Mouse (Mus musculus): ENCODE measurements around the gene Zfp82. TPM values are rescaled to one million over a fixed set of nuclear protein-coding genes. Genes with fewer than 3 reads are reported as not detected.

Zfp82 gene
- polyA plus RNA-seq, 1 experiment from 2014 or later = 4.2 TPM

- H3K4me1 ChIP-seq (ENCODE audit: control insufficient read depth in 2 of 2, insufficient read depth in 2 of 2, low read length in 2 of 2) = no peaks in the 10 kb centered on the region
- no peak for ATAC-seq (ENCODE audit: insufficient number of reproducible peaks, insufficient read depth, low FRiP score, low read depth)
- H3K4me2 ChIP-seq (ENCODE audit: low read length) = no peak overlapping the region
- peaks cover 24% of the 10 kb centered on the region for H3K36me3 ChIP-seq (ENCODE audit: control insufficient read depth, insufficient read depth, low read length)
- WGBS = 92% methylated on average over 12 of the region's 12 CpGs
- no peak overlapping the region for H3K9ac ChIP-seq (ENCODE audit: low read length)
- no peak overlapping the region for H3K27ac ChIP-seq (replicated peaks in 1 of 2; ENCODE audit: control insufficient read depth in 1 of 2, insufficient read depth in 1 of 2, low read depth in 2 of 2, low read length in 2 of 2)
- no peaks in the 10 kb centered on the region for H3K27me3 ChIP-seq (ENCODE audit: control insufficient read depth, insufficient read depth, low read length)
- no peak overlapping the region for H3K4me3 ChIP-seq (ENCODE audit: control insufficient read depth in 1 of 2, insufficient read depth in 1 of 2, low read depth in 1 of 2, low read length in 2 of 2)
- no peaks in the 10 kb centered on the region for H3K9me3 ChIP-seq (ENCODE audit: control insufficient read depth, low read length)
Measured at GRCm38 (mm10) chr7:30034331-30034730, 38.4 kb downstream of the Zfp82 start.

- H3K9me3 ChIP-seq (ENCODE audit: control insufficient read depth, low read length) = no peaks in the 10 kb centered on the region
- H3K4me2 ChIP-seq (ENCODE audit: low read length) = no peak overlapping the region
- H3K9ac ChIP-seq (ENCODE audit: low read length) = no peak overlapping the region
- WGBS = 82% methylated on average over 3 of the region's 3 CpGs
- no peaks in the 10 kb centered on the region for H3K27me3 ChIP-seq (ENCODE audit: control insufficient read depth, insufficient read depth, low read length)
- peaks cover 23% of the 10 kb centered on the region for H3K36me3 ChIP-seq (ENCODE audit: control insufficient read depth, insufficient read depth, low read length)
- H3K27ac ChIP-seq (replicated peaks in 1 of 2; ENCODE audit: control insufficient read depth in 1 of 2, insufficient read depth in 1 of 2, low read depth in 2 of 2, low read length in 2 of 2) = no peak overlapping the region
- ATAC-seq (ENCODE audit: insufficient number of reproducible peaks, insufficient read depth, low FRiP score, low read depth) = no peak
- no peaks in the 10 kb centered on the region; a peak in 1 of 4 replicates for H3K4me1 ChIP-seq (ENCODE audit: control insufficient read depth in 2 of 2, insufficient read depth in 2 of 2, low read length in 2 of 2)
- H3K4me3 ChIP-seq (ENCODE audit: control insufficient read depth in 1 of 2, insufficient read depth in 1 of 2, low read depth in 1 of 2, low read length in 2 of 2) = no peak overlapping the region
Measured at GRCm38 (mm10) chr7:30031379-30031778, 41.3 kb downstream of the Zfp82 start.

- ATAC-seq (ENCODE audit: insufficient number of reproducible peaks, insufficient read depth, low FRiP score, low read depth) = no peak
- Histone ChIP-seq H3K4me3 (ENCODE audit: control insufficient read depth in 1 of 2, insufficient read depth in 1 of 2, low read depth in 1 of 2, low read length in 2 of 2) (no peak overlapping the region), H3K27me3 (ENCODE audit: control insufficient read depth, insufficient read depth, low read length) (no peaks in the 10 kb centered on the region), H3K27ac (replicated peaks in 1 of 2; ENCODE audit: control insufficient read depth in 1 of 2, insufficient read depth in 1 of 2, low read depth in 2 of 2, low read length in 2 of 2) (no peak overlapping the region), H3K4me1 (ENCODE audit: control insufficient read depth in 2 of 2, insufficient read depth in 2 of 2, low read length in 2 of 2) (no peaks in the 10 kb centered on the region; a peak in 1 of 4 replicates), H3K36me3 (ENCODE audit: control insufficient read depth, insufficient read depth, low read length) (peaks cover 30% of the 10 kb centered on the region), H3K9me3 (ENCODE audit: control insufficient read depth, low read length) (no peaks in the 10 kb centered on the region), H3K4me2 (ENCODE audit: low read length) (no peak overlapping the region), H3K9ac (ENCODE audit: low read length) (no peak overlapping the region)
- WGBS = 36% methylated on average over 6 of the region's 6 CpGs
Measured at GRCm38 (mm10) chr7:30030677-30031076, 42.0 kb downstream of the Zfp82 start.

GRCm38 (mm10) chr7:30028572-30028971 is 44.1 kb downstream of the Zfp82 start:
- Histone ChIP-seq H3K36me3 (ENCODE audit: control insufficient read depth, insufficient read depth, low read length) (peaks cover 50% of the 10 kb centered on the region), H3K9me3 (ENCODE audit: control insufficient read depth, low read length) (no peaks in the 10 kb centered on the region), H3K27ac (replicated peaks in 1 of 2; ENCODE audit: control insufficient read depth in 1 of 2, insufficient read depth in 1 of 2, low read depth in 2 of 2, low read length in 2 of 2) (no peak overlapping the region), H3K9ac (ENCODE audit: low read length) (no peak overlapping the region), H3K4me1 (ENCODE audit: control insufficient read depth in 2 of 2, insufficient read depth in 2 of 2, low read length in 2 of 2) (no peaks in the 10 kb centered on the region; a peak in 1 of 4 replicates), H3K27me3 (ENCODE audit: control insufficient read depth, insufficient read depth, low read length) (no peaks in the 10 kb centered on the region), H3K4me2 (ENCODE audit: low read length) (no peak overlapping the region), H3K4me3 (ENCODE audit: control insufficient read depth in 1 of 2, insufficient read depth in 1 of 2, low read depth in 1 of 2, low read length in 2 of 2) (no peak overlapping the region)
- ATAC-seq (ENCODE audit: insufficient number of reproducible peaks, insufficient read depth, low FRiP score, low read depth) = no peak
- 81% methylated on average over 3 of the region's 3 CpGs for WGBS

- no peak for ATAC-seq (ENCODE audit: insufficient number of reproducible peaks, insufficient read depth, low FRiP score, low read depth)
- Histone ChIP-seq H3K4me2 (ENCODE audit: low read length) (no peak overlapping the region), H3K27ac (replicated peaks in 1 of 2; ENCODE audit: control insufficient read depth in 1 of 2, insufficient read depth in 1 of 2, low read depth in 2 of 2, low read length in 2 of 2) (no peak overlapping the region), H3K9me3 (ENCODE audit: control insufficient read depth, low read length) (no peaks in the 10 kb centered on the region), H3K4me1 (ENCODE audit: control insufficient read depth in 2 of 2, insufficient read depth in 2 of 2, low read length in 2 of 2) (no peaks in the 10 kb centered on the region; a peak in 1 of 4 replicates), H3K9ac (ENCODE audit: low read length) (no peak overlapping the region), H3K27me3 (ENCODE audit: control insufficient read depth, insufficient read depth, low read length) (no peaks in the 10 kb centered on the region), H3K4me3 (ENCODE audit: control insufficient read depth in 1 of 2, insufficient read depth in 1 of 2, low read depth in 1 of 2, low read length in 2 of 2) (no peak overlapping the region), H3K36me3 (ENCODE audit: control insufficient read depth, insufficient read depth, low read length) (peaks cover 62% of the 10 kb centered on the region)
- 80% methylated on average over 4 of the region's 4 CpGs for WGBS
Measured at GRCm38 (mm10) chr7:30027331-30027730, 45.4 kb downstream of the Zfp82 start.

GRCm38 (mm10) chr7:30025358-30025757 is 47.3 kb downstream of the Zfp82 start:
- Histone ChIP-seq H3K4me2 (ENCODE audit: low read length) (no peak overlapping the region), H3K9ac (ENCODE audit: low read length) (no peak overlapping the region), H3K9me3 (ENCODE audit: control insufficient read depth, low read length) (no peaks in the 10 kb centered on the region), H3K27me3 (ENCODE audit: control insufficient read depth, insufficient read depth, low read length) (no peaks in the 10 kb centered on the region), H3K27ac (replicated peaks in 1 of 2; ENCODE audit: control insufficient read depth in 1 of 2, insufficient read depth in 1 of 2, low read depth in 2 of 2, low read length in 2 of 2) (no peak overlapping the region), H3K4me3 (ENCODE audit: control insufficient read depth in 1 of 2, insufficient read depth in 1 of 2, low read depth in 1 of 2, low read length in 2 of 2) (no peak overlapping the region), H3K36me3 (ENCODE audit: control insufficient read depth, insufficient read depth, low read length) (peaks cover 80% of the 10 kb centered on the region), H3K4me1 (ENCODE audit: control insufficient read depth in 2 of 2, insufficient read depth in 2 of 2, low read length in 2 of 2) (no peaks in the 10 kb centered on the region; a peak in 1 of 4 replicates)
- ATAC-seq (ENCODE audit: insufficient number of reproducible peaks, insufficient read depth, low FRiP score, low read depth) = no peak
- 72% methylated on average over 5 of the region's 5 CpGs for WGBS

- Histone ChIP-seq H3K4me1 (ENCODE audit: control insufficient read depth in 2 of 2, insufficient read depth in 2 of 2, low read length in 2 of 2) (no peaks in the 10 kb centered on the region; a peak in 1 of 4 replicates), H3K9me3 (ENCODE audit: control insufficient read depth, low read length) (no peaks in the 10 kb centered on the region), H3K4me2 (ENCODE audit: low read length) (no peak overlapping the region), H3K36me3 (ENCODE audit: control insufficient read depth, insufficient read depth, low read length) (peaks cover 94% of the 10 kb centered on the region), H3K27ac (replicated peaks in 1 of 2; ENCODE audit: control insufficient read depth in 1 of 2, insufficient read depth in 1 of 2, low read depth in 2 of 2, low read length in 2 of 2) (no peak overlapping the region), H3K27me3 (ENCODE audit: control insufficient read depth, insufficient read depth, low read length) (no peaks in the 10 kb centered on the region), H3K4me3 (ENCODE audit: control insufficient read depth in 1 of 2, insufficient read depth in 1 of 2, low read depth in 1 of 2, low read length in 2 of 2) (no peak overlapping the region), H3K9ac (ENCODE audit: low read length) (no peak overlapping the region)
- WGBS = 55% methylated on average over 8 of the region's 8 CpGs
- ATAC-seq (ENCODE audit: insufficient number of reproducible peaks, insufficient read depth, low FRiP score, low read depth) = no peak
Measured at GRCm38 (mm10) chr7:30023800-30024199, 48.9 kb downstream of the Zfp82 start.

- Histone ChIP-seq H3K9me3 (ENCODE audit: control insufficient read depth, low read length) (no peaks in the 10 kb centered on the region), H3K9ac (ENCODE audit: low read length) (no peak overlapping the region), H3K4me3 (ENCODE audit: control insufficient read depth in 1 of 2, insufficient read depth in 1 of 2, low read depth in 1 of 2, low read length in 2 of 2) (no peak overlapping the region), H3K27ac (replicated peaks in 1 of 2; ENCODE audit: control insufficient read depth in 1 of 2, insufficient read depth in 1 of 2, low read depth in 2 of 2, low read length in 2 of 2) (no peak overlapping the region), H3K4me2 (ENCODE audit: low read length) (no peak overlapping the region), H3K36me3 (ENCODE audit: control insufficient read depth, insufficient read depth, low read length) (peaks cover 95% of the 10 kb centered on the region), H3K4me1 (ENCODE audit: control insufficient read depth in 2 of 2, insufficient read depth in 2 of 2, low read length in 2 of 2) (no peaks in the 10 kb centered on the region; a peak in 1 of 4 replicates), H3K27me3 (ENCODE audit: control insufficient read depth, insufficient read depth, low read length) (no peaks in the 10 kb centered on the region)
- WGBS = 89% methylated on average over 9 of the region's 9 CpGs
- no peak for ATAC-seq (ENCODE audit: insufficient number of reproducible peaks, insufficient read depth, low FRiP score, low read depth)
Measured at GRCm38 (mm10) chr7:30023324-30023723, 49.4 kb downstream of the Zfp82 start.

All from heart, embryonic 14.5 days (tissue).